Mouse (Mus musculus) MEL (cell line): ENCODE results near the gene Plekhg3. TPM values are rescaled to one million over a fixed set of nuclear protein-coding genes. Genes with fewer than 3 reads are reported as not detected.

Experiments used
- DNase-seq: peaks from one replicate; pipeline ENCODE4 v3.0.0; 2011; ENCODE audit warnings: low read depth, low spot score
- H3K27ac ChIP-seq: 2 replicates; pipeline ENCODE4 v1.5.1; 2012; ENCODE audit warnings: low read depth, mild to moderate bottlenecking, control low read depth, low read length, moderate library complexity; ENCODE audit not compliant: control insufficient read depth
- H3K27me3 ChIP-seq, 2 experiments: fragments of 150-350 bp in 1 of 2; sonication (generic) in 1 of 2; 2 replicates each; pipeline ENCODE4 v1.6.1; 2012; ENCODE audit warnings: low read length in 2 of 2, mild to moderate bottlenecking in 2 of 2, improper control_type of control experiment in 1 of 2, moderate library complexity in 1 of 2; ENCODE audit not compliant: insufficient read depth in 2 of 2, control insufficient read depth in 1 of 2
- H3K36me3 ChIP-seq, 2 experiments: 2 replicates each; pipeline ENCODE4 v1.6.1; 2012 to 2014; ENCODE audit warnings: low read length in 2 of 2, improper control_type of control experiment in 1 of 2, inconsistent platforms in 1 of 2, mild to moderate bottlenecking in 1 of 2; ENCODE audit not compliant: insufficient read depth in 2 of 2, control insufficient read depth in 1 of 2
- H3K4me1 ChIP-seq, 2 experiments: fragments of 150-350 bp in 1 of 2; sonication (generic) in 1 of 2; 2 replicates each; pipeline ENCODE4 v1.6.1; 2012; ENCODE audit warnings: low read length in 2 of 2, improper control_type of control experiment in 1 of 2, mild to moderate bottlenecking in 1 of 2; ENCODE audit not compliant: insufficient read depth in 2 of 2, control insufficient read depth in 1 of 2
- H3K4me3 ChIP-seq, 2 experiments: fragments of 150-350 bp in 1 of 2; sonication (generic) in 1 of 2; 2 replicates each; pipeline ENCODE4 v1.5.1; 2012; ENCODE audit warnings: low read depth in 2 of 2, low read length in 2 of 2, mild to moderate bottlenecking in 2 of 2, moderate library complexity in 2 of 2, control low read depth in 1 of 2, improper control_type of control experiment in 1 of 2; ENCODE audit not compliant: control insufficient read depth in 1 of 2, insufficient read depth in 1 of 2
- H3K79me2 ChIP-seq: 2 replicates; pipeline ENCODE4 v1.6.1; 2012; ENCODE audit warnings: mild to moderate bottlenecking, low read length, moderate library complexity; ENCODE audit not compliant: control insufficient read depth, poor library complexity, insufficient read depth
- H3K9ac ChIP-seq: 2 replicates; pipeline ENCODE4 v1.6.1; 2012; ENCODE audit warnings: low read depth, mild to moderate bottlenecking, control low read depth, low read length, moderate library complexity; ENCODE audit not compliant: control insufficient read depth, poor library complexity, severe bottlenecking
- H3K9me3 ChIP-seq: fragments of 150-350 bp; sonication (generic); replicated peaks from 2 replicates; pipeline ENCODE4 v1.6.1; 2012; ENCODE audit warnings: mild to moderate bottlenecking, low read length, improper control_type of control experiment, moderate library complexity; ENCODE audit not compliant: insufficient read depth
- BHLHE40 ChIP-seq: IDR thresholded peaks from 2 replicates; pipeline ENCODE4 v1.6.1; 2012; ENCODE audit warnings: low read depth, mild to moderate bottlenecking, inconsistent platforms, low read length, improper control_type of control experiment, borderline replicate concordance
- CTCF ChIP-seq, 3 experiments: IDR thresholded peaks in 2 of 3; conservative IDR thresholded peaks in 1 of 3; 2 replicates each; pipeline ENCODE4 v1.5.1; 2011 to 2012; ENCODE audit warnings: low read length in 3 of 3, low read depth in 2 of 3, mild to moderate bottlenecking in 2 of 3, improper control_type of control experiment in 1 of 3, inconsistent platforms in 1 of 3, mixed read lengths in 1 of 3, moderate library complexity in 1 of 3; ENCODE audit not compliant: control insufficient read depth in 1 of 3, insufficient read depth in 1 of 3, poor library complexity in 1 of 3, severe bottlenecking in 1 of 3
- ELF1 ChIP-seq: IDR thresholded peaks from 2 replicates; pipeline ENCODE4 v1.6.1; 2014; ENCODE audit warnings: low read depth, mild to moderate bottlenecking, inconsistent platforms, low read length, improper control_type of control experiment, moderate library complexity
- GATA1 ChIP-seq: IDR thresholded peaks from 2 replicates; pipeline ENCODE4 v1.6.1; 2011; ENCODE audit warnings: low read depth, low read length, improper control_type of control experiment
- MYB ChIP-seq: IDR thresholded peaks from 2 replicates; pipeline ENCODE4 v1.6.1; 2011; ENCODE audit warnings: mild to moderate bottlenecking, low read depth, low read length, improper control_type of control experiment
- RAD21 ChIP-seq: IDR thresholded peaks from 2 replicates; pipeline ENCODE4 v1.6.1; 2011; ENCODE audit warnings: mild to moderate bottlenecking, low read depth, low read length, improper control_type of control experiment
- SIN3A ChIP-seq: IDR thresholded peaks from 2 replicates; pipeline ENCODE4 v1.6.1; 2012; ENCODE audit warnings: low read length, improper control_type of control experiment, inconsistent platforms
- SMC3 ChIP-seq: IDR thresholded peaks from 2 replicates; pipeline ENCODE4 v1.6.1; 2011; ENCODE audit warnings: low read depth, low read length, improper control_type of control experiment
- TBP ChIP-seq: IDR thresholded peaks from 2 replicates; pipeline ENCODE4 v1.8.0; 2011; ENCODE audit warnings: low read depth, low read length, improper control_type of control experiment
- TCF12 ChIP-seq: IDR thresholded peaks from 2 replicates; pipeline ENCODE4 v1.6.1; 2014; ENCODE audit warnings: low read depth, mild to moderate bottlenecking, inconsistent platforms, low read length, improper control_type of control experiment, moderate library complexity
- USF1 ChIP-seq: IDR thresholded peaks from 2 replicates; pipeline ENCODE4 v1.6.1; 2014; ENCODE audit warnings: low read depth, mild to moderate bottlenecking, inconsistent platforms, low read length, improper control_type of control experiment, moderate library complexity
- ZNF384 ChIP-seq: IDR thresholded peaks from 2 replicates; pipeline ENCODE4 v1.6.1; 2012; ENCODE audit warnings: low read depth, mild to moderate bottlenecking, inconsistent platforms, low read length, improper control_type of control experiment
- polyA plus RNA-seq, 2 experiments: library from polyadenylated mRNA; stranded (reverse) in 1 of 2; unstranded in 1 of 2; fragments of >175 nt in 1 of 2; fragments of >200 nt in 1 of 2; gene quantifications; 2 replicates each; pipeline versions ENCODE4 v1.2.1 to v1.2.4; 2012; ENCODE audit warnings: low replicate concordance in 2 of 2, low read depth in 1 of 2; ENCODE audit not compliant: insufficient read length in 2 of 2, insufficient read depth in 1 of 2, missing spikeins in 1 of 2
- total RNA-seq: library from RNA; depleted of rRNA; stranded (reverse); fragments of 300-350 nt; gene quantifications from 2 replicates; pipeline ENCODE4 v1.2.3, GENCODE M21; 2012

Plekhg3 gene
- total and polyA plus RNA-seq, 3 experiments = 0.92 to 7.0 TPM; not detected in 1

- no peak for TF ChIP-seq MYB
- no peak for TF ChIP-seq ELF1
- peak; percentile 80 for TF ChIP-seq SMC3
Observed at GRCm38 (mm10) chr12:76596292-76597023, 65.8 kb downstream of the Plekhg3 start (continued).

GRCm38 (mm10) chr12:76597577-76598100 is 66.9 kb downstream of the Plekhg3 start:
- H3K4me1 ChIP-seq = peaks cover 3 to 28% of the 10 kb centered on the region in 2 experiments
- TF ChIP-seq GATA1 = no peak
- TF ChIP-seq CTCF (IDR thresholded peaks at IDR 0.05 in 2 of 3, conservative IDR thresholded peaks at IDR 0.05 in 1 of 3; ENCODE audit: control insufficient read depth in 1 of 3, insufficient read depth in 1 of 3, low read depth in 2 of 3, low read length in 3 of 3, poor library complexity in 1 of 3, severe bottlenecking in 1 of 3) = no peak
- TF ChIP-seq ZNF384 = no peak
- no peak for TF ChIP-seq USF1
- no peaks in the 10 kb centered on the region for H3K9me3 ChIP-seq
- H3K36me3 ChIP-seq = peaks cover 0 to 17% of the 10 kb centered on the region in 2 experiments; a peak in 2 of 4 replicates
- H3K27ac ChIP-seq = no peak overlapping the region
- H3K4me3 ChIP-seq = no peak overlapping the region
- DNase-seq = no peak
- no peak overlapping the region for H3K9ac ChIP-seq
- H3K27me3 ChIP-seq = no peaks in the 10 kb centered on the region
- H3K79me2 ChIP-seq = no peaks in the 10 kb centered on the region

- no peak for DNase-seq
- TF ChIP-seq TBP = no peak
- TF ChIP-seq ZNF384 = no peak
Observed at GRCm38 (mm10) chr12:76598196-76598928, 67.7 kb downstream of the Plekhg3 start.

GRCm38 (mm10) chr12:76603779-76604178 is 73.1 kb downstream of the Plekhg3 start:
- Histone ChIP-seq H3K9ac (no peak overlapping the region), H3K27ac (no peak overlapping the region), H3K4me3 (no peak overlapping the region), H3K36me3 (no peaks in the 10 kb centered on the region), H3K9me3 (no peaks in the 10 kb centered on the region), H3K79me2 (no peaks in the 10 kb centered on the region), H3K4me1 (no peaks in the 10 kb centered on the region), H3K27me3 (no peaks in the 10 kb centered on the region)
- TF ChIP-seq SIN3A (no peak), BHLHE40 (no peak), RAD21 (no peak), TCF12 (no peak)
- DNase-seq = no peak

More at GRCm38 (mm10) chr12:76598196-76598928, 67.7 kb downstream of the Plekhg3 start:
- peaks cover 0 to 14% of the 10 kb centered on the region in 2 experiments; a peak in 2 of 4 replicates for H3K36me3 ChIP-seq
- no peaks in the 10 kb centered on the region for H3K79me2 ChIP-seq
- H3K27me3 ChIP-seq = no peaks in the 10 kb centered on the region
- no peak overlapping the region for H3K27ac ChIP-seq
- peaks cover 3 to 22% of the 10 kb centered on the region in 2 experiments for H3K4me1 ChIP-seq
- no peaks in the 10 kb centered on the region for H3K9me3 ChIP-seq
- H3K9ac ChIP-seq = no peak overlapping the region
- no peak overlapping the region for H3K4me3 ChIP-seq
